Mouse (Mus musculus) hindbrain, embryonic 16.5 days (tissue): ENCODE data around the gene Rubcnl. TPM values are rescaled to one million over a fixed set of nuclear protein-coding genes. Genes with fewer than 3 reads are reported as not detected.

Experiments used
- ATAC-seq: fragments of 200-750 bp; cut with Nextera tagmentation; 2 replicates; pipeline ENCODE4 v1.8.0; 2017; ENCODE audit warnings: moderate TSS enrichment, moderate library complexity
- H3K27ac ChIP-seq: fragments of 300-500 bp; sonication (generic); 2 replicates; pipeline ENCODE4 v1.5.1; 2014; ENCODE audit warnings: low read depth, mild to moderate bottlenecking, control low read depth, low read length, moderate library complexity
- H3K27me3 ChIP-seq: fragments of 300-500 bp; sonication (generic); replicated peaks from 2 replicates; pipeline ENCODE4 v1.6.1; 2014; ENCODE audit warnings: low read length; ENCODE audit not compliant: control insufficient read depth, insufficient read depth
- H3K36me3 ChIP-seq: fragments of 300-500 bp; sonication (generic); 2 replicates; pipeline ENCODE4 v1.6.1; 2014; ENCODE audit warnings: mild to moderate bottlenecking, low read length, moderate library complexity, mixed read lengths; ENCODE audit not compliant: control insufficient read depth, insufficient read depth
- H3K4me1 ChIP-seq: fragments of 300-500 bp; sonication (generic); 2 replicates; pipeline ENCODE4 v1.6.1; 2014; ENCODE audit warnings: low read depth, low read length; ENCODE audit not compliant: control insufficient read depth, insufficient read depth
- H3K4me2 ChIP-seq: fragments of 300-500 bp; sonication (generic); 2 replicates; pipeline ENCODE4 v1.6.1; 2014; ENCODE audit warnings: mild to moderate bottlenecking, low read length, control low read depth, moderate library complexity
- H3K4me3 ChIP-seq: fragments of 300-500 bp; sonication (generic); 2 replicates; pipeline ENCODE4 v1.5.1; 2014; ENCODE audit warnings: mild to moderate bottlenecking, low read length, control low read depth, moderate library complexity
- H3K9ac ChIP-seq: fragments of 300-500 bp; sonication (generic); 2 replicates; pipeline ENCODE4 v1.6.1; 2014; ENCODE audit warnings: low read depth, mild to moderate bottlenecking, control low read depth, low read length, moderate library complexity
- H3K9me3 ChIP-seq: fragments of 300-500 bp; sonication (generic); 2 replicates; pipeline ENCODE4 v1.6.1; 2014; ENCODE audit warnings: mild to moderate bottlenecking, low read length, moderate library complexity; ENCODE audit not compliant: control insufficient read depth
- WGBS: fragments of 180-500 bp; shearing (Covaris S2); extraction: QIAGEN DNeasy Blood & Tissue Kit; methylation state at CpG from one replicate; pipeline ENCODE4 v1.1.7; 2014; 5-methylcytosine and 5-hydroxymethylcytosine counted together
- polyA plus RNA-seq: library from polyadenylated mRNA; unstranded; fragments of >200 nt; fragmentation: Nextera tagmentation; extraction: Ambion mirVana; gene quantifications from 2 replicates; pipeline ENCODE4 v1.2.1, GENCODE M21; 2015

Rubcnl gene
- polyA plus RNA-seq, 1 experiment from 2014 or later: 0.29 TPM

GRCm38 (mm10) chr14:75010346-75010745, 5.5 kb upstream of the Rubcnl start:
- 76% methylated on average over 4 of the region's 4 CpGs for WGBS
- H3K4me2 ChIP-seq: no peak overlapping the region
- no peaks in the 10 kb centered on the region for H3K27me3 ChIP-seq
- ATAC-seq: no peak
- no peak overlapping the region for H3K9ac ChIP-seq
- H3K9me3 ChIP-seq: no peaks in the 10 kb centered on the region
- H3K36me3 ChIP-seq: no peaks in the 10 kb centered on the region
- H3K4me3 ChIP-seq: no peak overlapping the region
- H3K4me1 ChIP-seq: no peaks in the 10 kb centered on the region
- H3K27ac ChIP-seq: no peak overlapping the region

GRCm38 (mm10) chr14:75010986-75011655, 4.7 kb upstream of the Rubcnl start:
- H3K4me1 ChIP-seq: no peaks in the 10 kb centered on the region
- H3K4me2 ChIP-seq: no peak overlapping the region
- no peak overlapping the region for H3K9ac ChIP-seq
- H3K36me3 ChIP-seq: no peaks in the 10 kb centered on the region
- WGBS: 31% methylated on average over 8 of the region's 8 CpGs
- no peak overlapping the region for H3K27ac ChIP-seq
- H3K27me3 ChIP-seq: no peaks in the 10 kb centered on the region
- no peak overlapping the region for H3K4me3 ChIP-seq
- ATAC-seq: peak; percentile 42; the same call in 1 of the 2 replicates
- H3K9me3 ChIP-seq: no peaks in the 10 kb centered on the region

DNA sequence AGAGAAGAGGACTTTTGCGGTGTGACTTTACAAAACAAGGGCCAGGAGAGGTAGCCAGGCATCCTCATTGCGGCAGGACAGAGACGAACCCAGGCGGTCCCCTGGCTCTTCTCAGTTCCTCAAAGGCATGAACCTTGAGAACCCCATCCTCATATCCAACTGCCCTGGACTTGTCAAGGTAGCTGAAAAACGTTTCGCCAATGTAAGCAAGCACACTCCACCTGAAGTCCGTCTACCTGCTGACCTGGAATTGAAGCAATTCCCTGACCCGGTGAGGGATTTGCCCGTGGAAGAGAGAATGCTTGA, 841 bp downstream of the Rubcnl start:
- Histone ChIP-seq H3K4me2 (peak overlapping the region; percentile 98), H3K4me3 (peak overlapping the region; percentile 53), H3K27ac (no peak overlapping the region), H3K27me3 (0 out of 2 replicates have a peak, but pooled peaks cover 3% of the 10 kb centered on the region), H3K4me1 (peaks cover 3% of the 10 kb centered on the region; the same call in 1 of the 2 replicates), H3K9ac (no peak overlapping the region), H3K36me3 (no peaks in the 10 kb centered on the region), H3K9me3 (no peaks in the 10 kb centered on the region)
- WGBS: 77% methylated on average over 9 of the region's 9 CpGs
- ATAC-seq: no peak

GRCm38 (mm10) chr14:75017277-75017676, 1.4 kb downstream of the Rubcnl start:
- no peak overlapping the region for H3K9ac ChIP-seq
- no peak for ATAC-seq
- no peaks in the 10 kb centered on the region for H3K9me3 ChIP-seq
- no peaks in the 10 kb centered on the region for H3K36me3 ChIP-seq
- H3K27me3 ChIP-seq: 0 out of 2 replicates have a peak, but pooled peaks cover 3% of the 10 kb centered on the region
- H3K4me1 ChIP-seq: peaks cover 3% of the 10 kb centered on the region; the same call in 1 of the 2 replicates
- H3K4me2 ChIP-seq: no peak overlapping the region
- no peak overlapping the region for H3K4me3 ChIP-seq
- no peak overlapping the region for H3K27ac ChIP-seq
- 88% methylated on average over 7 of the region's 7 CpGs for WGBS

GRCm38 (mm10) chr14:75017877-75018825, 2.3 kb downstream of the Rubcnl start:
- Histone ChIP-seq H3K9ac (no peak overlapping the region), H3K27me3 (0 out of 2 replicates have a peak, but pooled peaks cover 3% of the 10 kb centered on the region), H3K4me1 (peaks cover 3% of the 10 kb centered on the region; the same call in 1 of the 2 replicates), H3K27ac (no peak overlapping the region), H3K4me3 (no peak overlapping the region), H3K9me3 (no peaks in the 10 kb centered on the region), H3K36me3 (no peaks in the 10 kb centered on the region), H3K4me2 (no peak overlapping the region)
- 89% methylated on average over 18 of the region's 18 CpGs for whole genome bisulfite sequencing
- ATAC-seq: no peak

- 77% methylated on average over 4 of the region's 4 CpGs for WGBS
- Histone ChIP-seq H3K9ac (no peak overlapping the region), H3K4me1 (peaks cover 3% of the 10 kb centered on the region; the same call in 1 of the 2 replicates), H3K4me2 (no peak overlapping the region), H3K27me3 (0 out of 2 replicates have a peak, but pooled peaks cover 3% of the 10 kb centered on the region), H3K9me3 (no peaks in the 10 kb centered on the region), H3K4me3 (no peak overlapping the region), H3K36me3 (no peaks in the 10 kb centered on the region), H3K27ac (no peak overlapping the region)
- no peak for ATAC-seq
Measured at GRCm38 (mm10) chr14:75018829-75019228, 3.0 kb downstream of the Rubcnl start.

DNA sequence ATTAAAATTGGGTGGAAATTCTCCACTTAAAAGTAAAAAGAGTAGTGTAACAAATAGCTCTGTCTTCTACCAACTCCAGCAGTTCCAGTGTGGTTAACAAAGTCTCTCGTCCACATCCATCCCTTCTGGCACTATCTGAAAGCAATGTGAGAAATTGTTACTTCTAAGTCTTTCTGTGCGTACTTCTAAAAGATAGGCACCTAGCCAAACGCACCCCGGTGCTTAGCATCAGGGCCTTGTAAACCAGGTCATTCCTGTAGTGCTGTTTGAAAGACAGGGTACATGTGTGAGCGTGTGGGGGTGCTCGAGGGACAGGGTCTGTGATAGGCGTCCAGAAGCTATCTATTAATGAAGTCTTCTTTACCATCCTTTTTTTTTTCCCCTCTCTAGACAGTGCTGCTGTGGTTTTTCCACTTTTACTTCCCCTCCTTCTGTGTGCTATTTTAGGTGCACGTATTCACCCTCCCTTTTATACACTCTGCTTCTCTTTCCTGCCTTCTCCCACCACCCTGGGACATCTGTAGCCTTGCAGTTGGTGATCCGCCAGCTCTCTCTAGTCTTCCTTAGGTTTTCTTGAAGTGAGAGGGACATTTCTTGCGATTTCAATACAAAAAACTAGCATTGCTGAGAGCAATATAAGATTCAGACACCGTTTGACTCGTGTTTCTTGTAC, 4.9 kb downstream of the Rubcnl start:
- no peak overlapping the region for H3K4me2 ChIP-seq
- no peak overlapping the region for H3K27ac ChIP-seq

DNA sequence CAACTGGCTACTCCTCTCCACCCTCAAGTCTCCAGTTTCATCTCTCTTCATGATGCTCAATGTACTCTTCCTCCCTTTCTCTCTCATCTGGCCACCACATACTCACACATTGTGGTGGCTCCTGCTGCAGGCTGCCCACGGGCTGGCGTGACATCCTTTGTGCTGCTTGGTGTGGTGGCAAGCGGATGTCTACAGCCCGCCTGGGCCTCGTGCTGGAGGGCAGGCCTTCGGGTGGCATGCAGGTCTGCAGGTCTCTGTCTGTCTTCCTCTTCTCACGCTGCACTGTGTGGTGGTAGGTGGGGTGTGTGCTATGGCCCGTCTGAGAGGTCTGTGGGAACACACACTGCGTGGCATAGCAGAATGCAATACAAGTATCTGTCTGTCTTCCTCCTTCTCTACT, 6.7 kb downstream of the Rubcnl start:
- 89% methylated on average over 9 of the region's 9 CpGs for WGBS
- Histone ChIP-seq H3K4me1 (no peaks in the 10 kb centered on the region), H3K36me3 (no peaks in the 10 kb centered on the region), H3K9ac (no peak overlapping the region), H3K4me3 (no peak overlapping the region), H3K9me3 (no peaks in the 10 kb centered on the region), H3K27ac (no peak overlapping the region), H3K27me3 (no peaks in the 10 kb centered on the region), H3K4me2 (no peak overlapping the region)
- no peak for ATAC-seq

More for the DNA sequence above, 4.9 kb downstream of the Rubcnl start:
- H3K36me3 ChIP-seq: no peaks in the 10 kb centered on the region
- ATAC-seq: no peak
- no peak overlapping the region for H3K9ac ChIP-seq
- 0 out of 2 replicates have a peak, but pooled peaks cover 3% of the 10 kb centered on the region for H3K27me3 ChIP-seq
- no peak overlapping the region for H3K4me3 ChIP-seq
- 91% methylated on average over 12 of the region's 12 CpGs for WGBS
- H3K9me3 ChIP-seq: no peaks in the 10 kb centered on the region
- peaks cover 3% of the 10 kb centered on the region; the same call in 1 of the 2 replicates for H3K4me1 ChIP-seq
